Mouse (Mus musculus) T-helper 2 cell (primary cell): ENCODE measurements around the gene Arhgap45.

Source experiments
- in situ Hi-C: fragments of 300-600 bp; cut with MboI, MseI; formaldehyde crosslinking; loops from one replicate; pipeline ENCODE4 v1.15.1; 2025; ENCODE audit warnings: high pct_unique_total_duplicates

Arhgap45 gene

DNA sequence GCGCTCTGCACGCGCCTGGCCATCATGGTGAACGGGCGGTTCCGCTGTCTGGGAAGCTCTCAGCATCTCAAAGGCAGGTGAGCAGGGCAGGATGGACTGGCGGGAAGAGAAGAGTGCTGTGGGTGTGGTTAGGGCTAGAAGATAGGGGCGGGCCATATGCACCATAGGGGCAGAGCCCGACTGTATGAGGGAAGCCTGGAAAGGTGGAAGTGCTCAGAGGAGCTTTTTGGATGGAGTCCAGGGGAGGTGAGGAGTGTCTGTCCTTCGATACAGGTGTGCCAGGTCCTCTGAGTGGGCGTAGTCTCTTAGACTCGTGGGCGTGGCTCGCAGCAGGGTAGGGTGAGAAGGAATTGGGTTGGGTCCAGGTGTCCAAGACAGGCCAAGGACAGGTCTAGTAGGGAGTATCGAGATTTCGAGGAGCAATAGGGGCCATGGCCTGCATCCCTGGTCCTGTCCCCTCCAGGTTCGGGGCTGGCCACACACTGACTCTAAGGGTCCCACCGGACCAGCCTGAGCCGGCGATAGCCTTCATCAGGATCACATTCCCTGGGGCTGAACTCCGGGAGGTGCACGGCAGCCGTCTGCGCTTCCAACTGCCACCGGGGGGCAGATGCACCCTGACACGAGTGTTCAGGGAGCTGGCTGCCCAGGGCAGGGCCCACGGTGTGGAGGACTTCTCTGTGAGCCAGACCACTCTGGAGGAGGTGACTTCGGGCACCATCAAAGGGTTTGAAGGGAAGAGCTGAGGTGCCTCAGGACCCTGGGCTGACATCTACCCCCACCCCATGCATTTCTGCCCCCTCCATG is 1.8 kb upstream of the Arhgap45 start:
- in situ Hi-C loops: no loop called here

DNA sequence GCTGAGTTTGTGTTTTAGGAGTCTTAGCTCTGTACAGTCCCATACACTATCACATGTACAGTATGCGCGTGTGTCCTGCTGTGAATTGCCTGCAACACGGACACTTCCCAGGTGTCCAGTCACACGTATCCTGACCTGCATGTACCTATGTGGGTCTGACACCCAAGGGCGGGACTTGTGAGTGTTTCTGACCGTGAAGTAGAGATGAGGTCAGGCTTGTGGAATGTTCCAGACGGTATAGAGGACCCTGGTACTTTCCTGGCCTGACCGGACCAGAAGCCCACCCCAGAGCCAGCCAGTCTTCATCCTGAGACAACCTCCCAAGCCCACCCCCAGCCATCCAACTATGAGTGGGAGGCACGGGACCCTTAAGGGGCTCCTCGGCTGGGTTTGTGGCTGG is 870 bp upstream of the Arhgap45 start:
- in situ Hi-C loops: no loop called here

- in situ Hi-C loops: no loop called here
Observed at GRCm38 (mm10) chr10:80016931-80017330, 478 bp downstream of the Arhgap45 start.

DNA sequence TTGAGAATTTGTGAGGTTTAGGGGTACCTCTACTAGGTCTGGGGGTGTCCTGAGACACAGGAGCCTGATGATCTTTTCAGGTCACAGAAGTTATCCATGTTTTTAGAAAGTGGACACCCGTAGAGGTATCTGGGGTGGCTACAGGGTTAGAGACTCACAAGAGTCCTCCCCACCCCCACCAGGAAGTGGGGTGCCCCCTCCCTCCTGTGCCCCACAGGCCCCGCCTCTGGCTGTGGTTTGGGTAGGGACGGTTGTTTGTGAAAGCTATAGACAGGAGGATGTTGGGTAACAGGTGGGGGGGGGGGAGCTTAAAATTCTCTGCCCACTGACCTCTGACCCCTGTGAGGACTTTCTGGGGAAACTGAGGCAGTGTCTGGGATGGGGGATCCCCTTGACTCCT is 908 bp downstream of the Arhgap45 start:
- in situ Hi-C loops: no loop called here

GRCm38 (mm10) chr10:80017771-80018170 is 1.3 kb downstream of the Arhgap45 start:
- in situ Hi-C loops: no loop called here

DNA sequence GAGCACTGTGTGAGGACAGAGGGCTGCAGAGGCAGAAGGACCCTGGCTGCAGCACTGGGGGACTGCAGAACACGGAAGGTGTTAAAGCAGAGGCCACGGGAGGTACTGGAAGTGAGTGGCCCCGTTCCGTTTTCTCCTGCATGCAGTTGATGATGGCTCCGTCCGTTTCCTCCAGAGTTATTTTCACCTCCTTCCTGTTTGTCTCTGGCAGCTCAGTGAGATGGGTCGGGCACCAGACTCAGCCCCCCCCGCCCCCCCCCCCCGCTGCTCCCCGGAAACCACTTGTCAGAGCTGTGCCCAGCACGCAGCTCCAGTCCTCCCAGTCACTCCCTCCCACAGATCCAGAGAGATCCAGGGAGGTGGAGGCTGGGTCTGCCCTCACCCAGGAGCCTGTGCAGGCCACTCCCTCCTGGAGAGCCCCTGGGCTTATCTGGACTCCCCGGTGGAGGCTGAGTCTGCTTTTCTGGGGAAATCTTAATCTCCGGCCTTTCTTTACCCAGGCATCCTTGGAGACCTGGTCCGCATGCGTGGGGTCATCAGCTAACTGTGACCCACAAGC is 2.4 kb downstream of the Arhgap45 start:
- in situ Hi-C loops: no loop called here

DNA sequence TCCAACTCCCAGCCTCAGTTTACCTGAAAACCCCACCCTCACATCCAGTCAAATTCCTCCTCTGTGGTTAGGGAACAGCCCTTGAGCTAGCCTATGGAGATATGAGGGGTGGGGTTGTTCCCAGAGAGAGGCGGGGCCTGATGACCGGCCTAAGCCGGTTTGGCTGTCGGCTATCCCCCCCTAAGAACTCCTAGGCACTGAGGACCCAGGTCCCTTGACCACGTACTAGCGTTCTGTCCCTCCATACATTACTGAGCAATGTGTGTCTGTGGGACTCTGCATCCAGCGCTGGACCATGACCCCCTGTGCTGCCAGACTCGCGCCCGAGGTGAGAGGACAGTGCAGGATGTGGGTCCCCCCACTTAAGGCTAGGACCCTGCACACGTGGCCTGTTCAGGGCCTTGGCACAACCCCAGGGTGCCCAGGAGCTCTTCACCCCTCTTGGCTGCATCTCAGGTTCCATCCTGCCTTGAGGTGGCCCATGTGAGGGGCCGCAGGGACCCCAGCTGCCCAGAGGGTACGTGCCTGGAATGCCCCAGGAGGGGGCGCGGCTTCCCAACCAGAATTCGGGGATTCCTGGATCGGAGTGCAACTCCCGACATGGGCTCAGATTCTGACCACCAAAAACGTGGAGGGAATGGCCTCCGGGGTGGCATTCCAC is 3.1 kb downstream of the Arhgap45 start:
- in situ Hi-C loops: no loop called here

GRCm38 (mm10) chr10:80020191-80020590 is 3.7 kb downstream of the Arhgap45 start:
- in situ Hi-C loops: no loop called here

- in situ Hi-C loops: no loop called here
Observed at GRCm38 (mm10) chr10:80020603-80021319, 4.3 kb downstream of the Arhgap45 start.

- in situ Hi-C loops: no loop called here
Observed at GRCm38 (mm10) chr10:80021320-80021641, 4.8 kb downstream of the Arhgap45 start.

- in situ Hi-C loops: no loop called here
Observed at GRCm38 (mm10) chr10:80022164-80022563, 5.7 kb downstream of the Arhgap45 start.

DNA sequence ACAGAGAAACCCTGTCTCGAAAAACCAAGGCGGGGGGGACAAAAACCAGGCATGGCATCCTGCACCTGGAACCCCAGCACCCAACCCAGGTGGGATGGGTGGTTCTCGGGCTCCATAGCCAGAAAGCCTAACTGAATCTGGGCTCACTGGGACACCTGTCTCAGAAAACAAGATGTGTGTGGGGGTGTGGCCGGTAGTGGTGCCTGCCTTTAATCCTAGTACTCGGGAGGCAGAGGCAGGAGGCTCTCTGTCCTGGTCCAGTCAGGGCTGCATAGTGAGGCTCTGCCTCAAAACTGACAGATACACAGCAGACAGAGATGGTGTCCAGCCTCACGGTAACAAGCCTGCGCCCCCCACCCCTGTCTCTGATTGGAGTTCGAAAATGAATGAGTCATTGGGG is 6.4 kb downstream of the Arhgap45 start:
- in situ Hi-C loops: no loop called here

- in situ Hi-C loops: no loop called here
Observed at GRCm38 (mm10) chr10:80023758-80024157, 7.3 kb downstream of the Arhgap45 start.

- in situ Hi-C loops: no loop called here
Observed at GRCm38 (mm10) chr10:80024229-80025043, 8.0 kb downstream of the Arhgap45 start.

GRCm38 (mm10) chr10:80025044-80025347 is 8.5 kb downstream of the Arhgap45 start:
- in situ Hi-C loops: no loop called here

DNA sequence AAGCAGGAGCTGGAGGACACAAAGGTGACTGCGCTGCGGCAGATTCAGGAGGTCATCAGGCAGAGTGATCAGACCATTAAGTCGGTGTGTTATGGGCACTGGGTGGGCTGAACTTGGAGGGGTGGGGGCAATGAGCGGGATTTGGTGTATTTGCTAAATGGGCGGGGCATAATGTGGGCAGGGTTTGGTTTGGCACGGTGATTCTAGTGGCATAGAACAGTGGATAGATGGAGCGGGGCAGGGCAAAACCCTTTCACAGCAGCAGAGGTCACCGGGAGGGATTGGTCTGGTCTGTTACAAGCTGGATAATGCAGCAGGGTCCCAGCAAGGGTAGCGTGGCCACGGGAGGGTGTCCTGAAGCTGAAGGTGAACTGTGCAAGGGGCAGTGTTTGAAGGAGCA is 9.0 kb downstream of the Arhgap45 start:
- in situ Hi-C loops: no loop called here

GRCm38 (mm10) chr10:80025889-80026288 is 9.4 kb downstream of the Arhgap45 start:
- in situ Hi-C loops: no loop called here

DNA sequence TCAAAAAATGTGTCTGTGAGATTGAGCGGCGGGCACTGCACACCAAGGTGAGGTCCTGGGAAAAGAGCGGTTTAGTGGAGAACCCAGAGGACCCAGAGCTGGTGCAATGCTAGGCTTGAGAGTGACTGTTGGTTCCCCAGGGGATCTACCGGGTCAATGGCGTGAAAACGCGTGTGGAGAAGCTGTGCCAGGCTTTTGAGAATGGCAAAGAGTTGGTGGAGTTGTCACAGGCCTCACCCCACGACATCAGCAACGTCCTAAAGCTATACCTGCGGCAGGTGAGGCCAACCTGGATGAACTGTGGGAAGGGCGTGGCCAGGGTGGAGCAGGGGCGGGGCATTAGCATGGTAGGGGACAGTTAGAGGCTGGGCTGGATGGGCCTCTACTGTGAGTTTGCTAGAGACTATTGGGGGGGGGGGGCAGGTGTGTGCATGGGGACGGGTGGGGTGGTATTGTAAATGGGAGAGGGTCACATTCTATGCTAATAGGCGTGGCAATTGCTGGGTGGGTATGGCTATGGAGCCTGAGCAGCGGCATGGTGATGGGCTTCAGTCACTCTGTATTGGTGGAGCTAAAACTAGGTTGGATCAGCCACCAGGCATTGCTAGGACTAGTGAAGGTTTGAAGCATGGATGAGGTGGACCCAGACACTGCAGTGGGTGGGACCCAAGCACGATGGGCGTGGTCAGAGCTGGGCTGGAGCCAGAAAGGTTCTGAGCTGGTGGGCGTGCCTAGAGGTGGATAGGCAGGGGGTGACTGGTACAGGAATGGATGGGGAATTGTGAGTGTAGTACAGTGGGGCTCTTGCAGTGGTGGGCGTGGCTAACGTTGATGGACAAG is 11.4 kb downstream of the Arhgap45 start:
- in situ Hi-C loops: no loop called here

- in situ Hi-C loops: no loop called here
Observed at GRCm38 (mm10) chr10:80028521-80028846, 12.0 kb downstream of the Arhgap45 start.

DNA sequence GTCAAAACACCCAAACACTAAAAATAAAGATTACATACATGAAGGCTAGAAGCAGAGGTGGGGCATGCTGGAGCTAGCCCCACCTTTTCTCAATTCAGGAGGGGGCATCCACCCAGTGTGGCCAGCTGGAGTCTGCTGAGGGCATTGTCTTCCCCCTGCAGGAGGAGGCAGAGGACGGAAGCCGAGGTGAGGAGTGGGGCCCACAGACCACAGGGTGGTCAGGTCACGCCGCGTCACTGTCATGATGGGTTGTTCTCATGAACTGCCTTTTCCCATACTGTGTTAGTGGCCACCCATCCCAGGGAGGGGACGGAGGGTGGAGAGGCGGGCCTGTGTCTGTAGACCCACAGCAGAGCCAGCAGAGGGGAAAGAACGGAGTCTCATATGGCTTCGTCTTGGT is 13.7 kb downstream of the Arhgap45 start:
- in situ Hi-C loops: loop anchor here (5.0 kb wide), 1 partner anchor 33 kb away; the partner anchor contains the start of gene Abca7

DNA sequence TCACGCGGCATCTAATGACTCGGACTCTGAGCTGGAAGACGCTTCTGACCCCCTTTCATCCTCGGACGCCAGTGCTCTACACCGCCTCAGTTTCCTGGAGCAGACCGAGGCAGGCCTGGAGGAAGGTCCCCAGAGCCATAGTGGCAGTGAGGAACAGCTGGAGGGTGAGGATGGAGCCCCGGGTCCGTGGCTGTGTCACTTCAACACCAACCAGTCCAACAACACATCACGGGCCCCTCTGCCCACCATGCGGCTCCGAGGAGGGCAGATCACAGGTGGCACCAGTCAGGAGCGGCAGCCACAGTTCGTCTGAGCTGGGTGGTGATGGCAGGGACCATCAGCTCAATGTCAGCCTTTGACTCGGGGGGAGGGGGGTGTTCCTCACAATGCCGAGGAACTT is 14.3 kb downstream of the Arhgap45 start:
- in situ Hi-C loops: loop anchor here (5.0 kb wide), 1 partner anchor 33 kb away; the partner anchor contains the start of gene Abca7
